Mouse (Mus musculus) heart, embryonic 12.5 days (tissue): ENCODE data around the gene Gm17482. TPM values are rescaled to one million over a fixed set of nuclear protein-coding genes. Genes with fewer than 3 reads are reported as not detected.

ENCODE experiments used
- ATAC-seq: fragments of 200-750 bp; cut with Nextera tagmentation; 2 replicates; pipeline ENCODE4 v1.8.0; 2017; ENCODE audit warnings: moderate TSS enrichment, moderate library complexity; ENCODE audit not compliant: insufficient number of reproducible peaks, low FRiP score
- H3K27ac ChIP-seq: fragments of 300-500 bp; sonication (generic); 2 replicates; pipeline ENCODE4 v1.5.1; 2016; ENCODE audit warnings: mild to moderate bottlenecking, moderate library complexity; ENCODE audit not compliant: poor library complexity, severe bottlenecking
- H3K27me3 ChIP-seq: fragments of 300-500 bp; sonication (generic); replicated peaks from 2 replicates; pipeline ENCODE4 v1.6.1; 2016; ENCODE audit warnings: mild to moderate bottlenecking, moderate library complexity
- H3K36me3 ChIP-seq: fragments of 300-500 bp; sonication (generic); 2 replicates; pipeline ENCODE4 v1.6.1; 2016; ENCODE audit warnings: mild to moderate bottlenecking, moderate library complexity
- H3K4me1 ChIP-seq: fragments of 300-500 bp; sonication (generic); replicated peaks from 2 replicates; pipeline ENCODE4 v1.6.1; 2016; ENCODE audit warnings: mild to moderate bottlenecking
- H3K4me2 ChIP-seq: fragments of 300-500 bp; sonication (generic); 2 replicates; pipeline ENCODE4 v1.6.1; 2016; ENCODE audit warnings: mild to moderate bottlenecking, moderate library complexity
- H3K4me3 ChIP-seq: fragments of 300-500 bp; sonication (generic); 2 replicates; pipeline ENCODE4 v1.5.1; 2016; ENCODE audit warnings: mild to moderate bottlenecking
- H3K9ac ChIP-seq: fragments of 300-500 bp; sonication (generic); 2 replicates; pipeline ENCODE4 v1.6.1; 2016; ENCODE audit warnings: mild to moderate bottlenecking, moderate library complexity
- H3K9me3 ChIP-seq: fragments of 300-500 bp; sonication (generic); replicated peaks from 2 replicates; pipeline ENCODE4 v1.6.1; 2016; ENCODE audit warnings: mild to moderate bottlenecking, moderate library complexity
- WGBS: fragments of 180-500 bp; shearing (Covaris S2); methylation state at CpG from one replicate; pipeline ENCODE4 v1.1.7; 2016; 5-methylcytosine and 5-hydroxymethylcytosine counted together
- polyA plus RNA-seq: library from polyadenylated mRNA; unstranded; fragments of >200 nt; fragmentation: Nextera tagmentation; extraction: Ambion mirVana; gene quantifications from 2 replicates; pipeline ENCODE4 v1.2.1, GENCODE M21; 2016

The Gm17482 gene
- polyA plus RNA-seq, result not detected in 2 replicates

DNA sequence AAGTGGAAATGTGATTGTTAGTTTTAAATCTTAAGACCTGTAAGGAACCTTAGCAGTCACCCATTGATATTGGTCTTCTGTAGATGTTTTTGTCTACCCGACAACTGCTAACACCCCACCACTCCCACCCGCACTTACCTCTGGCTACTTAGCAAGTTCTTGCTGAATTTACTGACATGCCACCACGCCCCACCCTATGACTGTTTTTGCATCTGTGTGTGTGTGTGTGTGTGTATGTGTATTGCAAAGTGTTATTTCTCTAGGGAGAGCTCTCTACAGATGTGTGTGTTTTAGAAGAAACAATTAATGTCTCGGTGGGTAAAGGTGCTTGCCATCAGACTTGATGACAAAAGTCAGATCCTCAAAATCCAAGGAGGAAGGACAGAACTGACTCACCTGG is at the start of gene Gm17482:
TSS of gene Gm17482 (plus strand) at position 301 of the 400 bp plus-strand sequence.
- Histone ChIP-seq H3K27ac (no peak within 1 kb of the TSS), H3K36me3 (no peaks in the 10 kb centered on the region)
- WGBS, result 61% methylated on average over 4 of the region's 4 CpGs

GRCm38 (mm10) chr6:115178826-115179225 is 48.3 kb upstream of the Gm17482 start:
- no peaks in the 10 kb centered on the region for H3K36me3 ChIP-seq
- ATAC-seq, result no peak
- H3K9me3 ChIP-seq, result no peaks in the 10 kb centered on the region
- WGBS, result 15% methylated on average over 3 of the region's 3 CpGs
- no peak overlapping the region for H3K9ac ChIP-seq
- no peak overlapping the region for H3K4me3 ChIP-seq
- H3K4me1 ChIP-seq, result no peaks in the 10 kb centered on the region
- no peak overlapping the region for H3K4me2 ChIP-seq
- no peak overlapping the region for H3K27ac ChIP-seq
- peaks cover 8% of the 10 kb centered on the region for H3K27me3 ChIP-seq

More for the DNA sequence above, at the start of gene Gm17482:
- H3K27me3 ChIP-seq, result peaks cover 61% of the 10 kb centered on the region
- no peak within 1 kb of the TSS for H3K9ac ChIP-seq
- H3K4me2 ChIP-seq, result no peak within 1 kb of the TSS
- ATAC-seq, result no peak
- no peak within 1 kb of the TSS for H3K4me3 ChIP-seq
- H3K9me3 ChIP-seq, result no peaks in the 10 kb centered on the region
- H3K4me1 ChIP-seq, result no peaks in the 10 kb centered on the region

- H3K9me3 ChIP-seq, result no peaks in the 10 kb centered on the region
These were observed 46.0 kb upstream of the Gm17482 start for GRCm38 (mm10) chr6:115181094-115181493.

GRCm38 (mm10) chr6:115191111-115191510 is 36.0 kb upstream of the Gm17482 start:
- Histone ChIP-seq H3K27ac (no peak overlapping the region), H3K9me3 (no peaks in the 10 kb centered on the region), H3K4me1 (no peaks in the 10 kb centered on the region), H3K4me2 (no peak overlapping the region), H3K27me3 (peaks cover 8% of the 10 kb centered on the region; the same call in 1 of the 2 replicates), H3K4me3 (no peak overlapping the region), H3K9ac (no peak overlapping the region), H3K36me3 (no peaks in the 10 kb centered on the region)
- ATAC-seq, result no peak
- WGBS, result 72% methylated on average over 7 of the region's 7 CpGs

More at GRCm38 (mm10) chr6:115181094-115181493, 46.0 kb upstream of the Gm17482 start:
- no peak for ATAC-seq
- H3K36me3 ChIP-seq, result no peaks in the 10 kb centered on the region
- 76% methylated on average over 2 of the region's 2 CpGs for WGBS
- no peaks in the 10 kb centered on the region for H3K4me1 ChIP-seq
- H3K27me3 ChIP-seq, result peaks cover 5% of the 10 kb centered on the region; the same call in 1 of the 2 replicates
- no peak overlapping the region for H3K27ac ChIP-seq
- H3K4me3 ChIP-seq, result no peak overlapping the region
- H3K9ac ChIP-seq, result no peak overlapping the region
- no peak overlapping the region for H3K4me2 ChIP-seq

DNA sequence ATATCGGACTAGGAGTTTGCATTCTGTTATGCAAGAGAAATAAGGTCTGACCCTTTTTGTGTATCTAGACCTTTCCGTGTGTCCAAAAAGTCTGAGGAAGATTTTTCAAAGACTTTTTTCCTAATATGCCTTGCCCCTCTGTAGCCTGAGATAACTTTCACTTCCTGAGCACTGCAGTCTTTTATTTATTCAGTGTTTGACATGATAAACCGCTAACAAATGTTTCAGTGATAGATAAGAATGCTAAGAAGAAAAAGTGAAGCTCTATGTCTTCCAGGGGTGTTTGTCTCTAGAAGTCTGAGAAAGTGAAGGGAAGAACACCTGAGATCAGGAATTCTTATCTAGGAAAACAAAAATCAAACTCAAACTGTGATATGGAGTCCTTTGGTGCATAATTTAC is 26.4 kb upstream of the Gm17482 start:
- Histone ChIP-seq H3K36me3 (no peaks in the 10 kb centered on the region), H3K27ac (no peak overlapping the region), H3K9ac (no peak overlapping the region), H3K4me1 (no peaks in the 10 kb centered on the region), H3K4me3 (no peak overlapping the region), H3K9me3 (no peaks in the 10 kb centered on the region), H3K4me2 (no peak overlapping the region), H3K27me3 (no peaks in the 10 kb centered on the region)
- ATAC-seq, result no peak
- 53% methylated on average over 3 of the region's 3 CpGs for WGBS

GRCm38 (mm10) chr6:115203029-115203428 is 24.1 kb upstream of the Gm17482 start:
- ATAC-seq, result no peak
- H3K27me3 ChIP-seq, result no peaks in the 10 kb centered on the region
- no peaks in the 10 kb centered on the region for H3K9me3 ChIP-seq
- H3K36me3 ChIP-seq, result no peaks in the 10 kb centered on the region
- H3K4me1 ChIP-seq, result no peaks in the 10 kb centered on the region
- no peak overlapping the region for H3K4me2 ChIP-seq
- no peak overlapping the region for H3K4me3 ChIP-seq
- whole genome bisulfite sequencing, result 61% methylated on average over 3 of the region's 3 CpGs
- H3K27ac ChIP-seq, result no peak overlapping the region
- H3K9ac ChIP-seq, result no peak overlapping the region

- H3K9ac ChIP-seq, result no peak overlapping the region
- no peak overlapping the region for H3K4me2 ChIP-seq
- H3K9me3 ChIP-seq, result no peaks in the 10 kb centered on the region
- no peaks in the 10 kb centered on the region for H3K36me3 ChIP-seq
- no peak overlapping the region for H3K27ac ChIP-seq
- WGBS, result 57% methylated on average over 2 of the region's 2 CpGs
- no peak; the same call in 1 of the 2 replicates for ATAC-seq
- no peak overlapping the region for H3K4me3 ChIP-seq
- peaks cover under 1% of the 10 kb centered on the region; the same call in 1 of the 2 replicates for H3K27me3 ChIP-seq
- 0 out of 2 replicates have a peak, but pooled peaks cover 2% of the 10 kb centered on the region for H3K4me1 ChIP-seq
These were observed 17.0 kb upstream of the Gm17482 start for GRCm38 (mm10) chr6:115210187-115210586.

DNA sequence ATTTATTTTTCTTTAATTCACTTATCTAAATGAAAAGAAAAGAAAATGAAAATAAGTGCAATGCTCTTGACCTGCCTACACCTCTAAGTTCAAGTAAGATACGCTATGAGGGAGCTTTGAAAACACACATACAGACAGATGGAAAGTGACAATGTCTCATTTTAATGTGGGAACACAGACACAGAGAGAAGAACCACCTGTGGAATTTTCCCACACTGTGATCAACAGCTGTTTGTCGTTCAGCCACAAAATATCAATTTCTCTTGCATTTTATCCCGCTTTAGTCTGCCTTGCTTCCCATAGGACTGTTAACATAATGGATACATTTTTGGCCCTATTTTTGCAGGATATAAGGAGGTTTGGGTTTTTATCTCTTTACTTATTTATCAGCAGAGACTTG is 16.3 kb upstream of the Gm17482 start:
- H3K27ac ChIP-seq, result no peak overlapping the region
- no peak overlapping the region for H3K9ac ChIP-seq
- no peak overlapping the region for H3K4me3 ChIP-seq
- WGBS, result 74% methylated on average over 3 of the region's 3 CpGs
- no peak overlapping the region for H3K4me2 ChIP-seq
- H3K27me3 ChIP-seq, result peaks cover 4% of the 10 kb centered on the region; the same call in 1 of the 2 replicates
- no peaks in the 10 kb centered on the region for H3K9me3 ChIP-seq
- H3K4me1 ChIP-seq, result 0 out of 2 replicates have a peak, but pooled peaks cover 2% of the 10 kb centered on the region
- no peaks in the 10 kb centered on the region for H3K36me3 ChIP-seq
- ATAC-seq, result no peak

DNA sequence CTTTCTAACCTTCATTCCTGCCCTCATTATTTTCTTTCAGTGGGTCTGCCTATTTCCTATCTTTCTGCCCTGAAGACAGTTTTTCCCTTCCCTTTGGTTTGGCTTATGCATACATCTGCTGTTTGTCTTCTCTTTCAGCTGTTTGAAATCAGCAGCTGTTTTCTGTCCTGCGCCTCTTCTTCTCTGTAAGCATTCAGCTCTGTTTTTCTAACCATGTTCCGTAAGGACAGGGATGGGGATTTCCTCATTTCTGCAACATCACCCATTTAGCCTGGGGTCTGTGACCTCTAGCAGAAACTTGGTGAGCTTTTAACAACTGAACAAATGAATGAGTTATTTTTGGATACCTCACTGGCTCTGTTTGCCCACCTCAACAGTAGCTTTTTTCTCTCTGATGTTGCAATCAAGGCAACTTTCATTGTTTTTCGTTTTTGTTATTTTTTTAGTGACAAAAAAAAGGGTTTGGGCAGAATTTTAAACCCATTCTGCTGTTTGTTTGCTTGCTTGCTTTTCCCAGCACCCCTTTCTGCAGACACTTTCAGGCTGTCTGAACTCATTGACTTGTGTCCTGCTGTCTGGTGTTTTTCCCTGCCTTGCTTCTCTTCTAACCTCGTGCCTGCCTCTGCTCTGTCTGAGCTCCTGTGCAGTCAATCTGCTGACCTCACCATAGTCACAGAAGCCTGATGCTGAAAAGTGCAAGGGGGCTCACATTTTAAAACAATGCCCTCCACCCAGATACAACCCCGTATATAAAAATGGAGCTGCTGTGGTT is 14.8 kb upstream of the Gm17482 start:
- peaks cover 4% of the 10 kb centered on the region; the same call in 1 of the 2 replicates for H3K27me3 ChIP-seq
- no peaks in the 10 kb centered on the region for H3K36me3 ChIP-seq
- no peak overlapping the region for H3K27ac ChIP-seq
- H3K9ac ChIP-seq, result no peak overlapping the region
- H3K4me3 ChIP-seq, result no peak overlapping the region
- no peaks in the 10 kb centered on the region for H3K9me3 ChIP-seq
- 0 out of 2 replicates have a peak, but pooled peaks cover 2% of the 10 kb centered on the region for H3K4me1 ChIP-seq
- 53% methylated on average over 5 of the region's 5 CpGs for WGBS
- no peak overlapping the region for H3K4me2 ChIP-seq
- ATAC-seq, result no peak

- 59% methylated on average over 5 of the region's 5 CpGs for WGBS
These were observed 14.0 kb upstream of the Gm17482 start for GRCm38 (mm10) chr6:115213129-115213528.

GRCm38 (mm10) chr6:115221215-115221641 is 5.9 kb upstream of the Gm17482 start:
- Histone ChIP-seq H3K27me3 (peaks cover 46% of the 10 kb centered on the region), H3K36me3 (no peaks in the 10 kb centered on the region), H3K9me3 (no peaks in the 10 kb centered on the region), H3K4me3 (no peak overlapping the region), H3K9ac (no peak overlapping the region), H3K27ac (no peak overlapping the region), H3K4me2 (no peak overlapping the region), H3K4me1 (no peaks in the 10 kb centered on the region)
- WGBS, result 63% methylated on average over 8 of the region's 8 CpGs
- ATAC-seq, result no peak

More at GRCm38 (mm10) chr6:115213129-115213528, 14.0 kb upstream of the Gm17482 start:
- Histone ChIP-seq H3K4me2 (no peak overlapping the region), H3K4me3 (no peak overlapping the region), H3K27me3 (peaks cover 4% of the 10 kb centered on the region; the same call in 1 of the 2 replicates), H3K9ac (no peak overlapping the region), H3K4me1 (0 out of 2 replicates have a peak, but pooled peaks cover 2% of the 10 kb centered on the region), H3K36me3 (no peaks in the 10 kb centered on the region), H3K27ac (no peak overlapping the region), H3K9me3 (no peaks in the 10 kb centered on the region)
- no peak for ATAC-seq
